Mouse (Mus musculus): Measurements from ENCODE around the gene Cacna1f.

DNA sequence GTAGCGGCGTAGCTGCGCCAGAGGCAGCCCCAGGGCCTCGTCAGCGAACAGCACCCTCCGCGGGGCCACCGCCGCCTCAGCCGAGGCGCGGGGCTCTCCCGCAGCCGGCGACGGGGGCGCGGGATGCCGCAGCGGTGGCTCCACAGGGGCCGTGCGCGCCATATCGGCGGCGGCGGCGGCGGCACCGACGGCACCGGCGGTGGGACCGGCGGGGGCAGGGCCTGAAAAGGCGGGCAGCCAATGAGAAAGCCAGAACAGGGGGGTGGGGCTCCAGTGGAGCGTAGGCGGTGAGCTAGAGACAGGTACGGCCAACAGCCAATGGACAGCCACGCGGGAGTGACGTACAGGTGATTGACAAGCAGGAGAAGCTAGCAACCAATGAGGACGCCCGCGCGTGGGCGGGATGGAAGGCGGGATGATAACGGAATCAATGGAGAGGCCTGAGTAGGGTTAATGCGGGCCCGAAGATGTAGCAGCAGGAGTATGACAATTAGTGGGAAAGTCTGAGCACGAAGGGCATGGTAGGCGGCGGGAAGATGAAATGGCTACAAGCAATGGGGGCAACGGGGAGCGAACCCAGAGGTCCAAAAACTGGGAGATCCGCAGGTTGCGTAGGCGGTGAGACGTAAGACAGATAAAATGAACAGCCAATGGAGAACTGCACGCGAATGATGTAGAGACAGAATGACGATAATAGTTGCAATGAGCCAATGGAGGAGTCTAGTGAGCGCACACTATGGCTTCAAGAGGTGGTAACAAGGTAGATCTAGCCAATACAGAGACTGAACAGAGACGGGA lies 32.6 kb upstream of the Cacna1f start, which contains the start of gene Ppp1r3f:
- TF ChIP-seq CTCF (IDR thresholded peaks at IDR 0.05; ENCODE audit: control insufficient read depth, insufficient read depth, insufficient read length), result no peak
- TF ChIP-seq MAX (IDR thresholded peaks at IDR 0.05), result no peak
- TF ChIP-seq USF1 (IDR thresholded peaks at IDR 0.05; ENCODE audit: low read depth), result no peak
- no peak for TF ChIP-seq MYOD1 (IDR thresholded peaks at IDR 0.05; ENCODE audit: control insufficient read depth, insufficient read length, low read depth)
